Mouse (Mus musculus) forebrain, embryonic 12.5 days (tissue): ENCODE measurements around the gene Gm44965. TPM values are rescaled to one million over a fixed set of nuclear protein-coding genes. Genes with fewer than 3 reads are reported as not detected.

ENCODE experiments used
- ATAC-seq: fragments of 200-750 bp; cut with Nextera tagmentation; 2 replicates; pipeline ENCODE4 v1.8.0; 2017; ENCODE audit warnings: moderate TSS enrichment; ENCODE audit not compliant: low FRiP score
- H3K27ac ChIP-seq: fragments of 300-500 bp; sonication (generic); 2 replicates; pipeline ENCODE4 v1.5.1; 2016; ENCODE audit warnings: mild to moderate bottlenecking
- H3K27me3 ChIP-seq: fragments of 300-500 bp; sonication (generic); 2 replicates; pipeline ENCODE4 v1.6.1; 2016; ENCODE audit warnings: mild to moderate bottlenecking
- H3K36me3 ChIP-seq: fragments of 300-500 bp; sonication (generic); replicated peaks from 2 replicates; pipeline ENCODE4 v1.6.1; 2016; ENCODE audit warnings: mild to moderate bottlenecking
- H3K4me1 ChIP-seq: fragments of 300-500 bp; sonication (generic); 2 replicates; pipeline ENCODE4 v1.6.1; 2016
- H3K4me2 ChIP-seq: fragments of 300-500 bp; sonication (generic); 2 replicates; pipeline ENCODE4 v1.6.1; 2016; ENCODE audit warnings: mild to moderate bottlenecking, moderate library complexity
- H3K4me3 ChIP-seq: fragments of 300-500 bp; sonication (generic); replicated peaks from 2 replicates; pipeline ENCODE4 v1.5.1; 2016; ENCODE audit warnings: mild to moderate bottlenecking
- H3K9ac ChIP-seq: fragments of 300-500 bp; sonication (generic); 2 replicates; pipeline ENCODE4 v1.6.1; 2016; ENCODE audit warnings: mild to moderate bottlenecking
- H3K9me3 ChIP-seq: fragments of 300-500 bp; sonication (generic); 2 replicates; pipeline ENCODE4 v1.6.1; 2016
- WGBS: fragments of 180-500 bp; shearing (Covaris S2); methylation state at CpG from one replicate; pipeline ENCODE4 v1.1.7; 2016; 5-methylcytosine and 5-hydroxymethylcytosine counted together
- polyA plus RNA-seq: library from polyadenylated mRNA; unstranded; fragments of >200 nt; fragmentation: Nextera tagmentation; extraction: Ambion mirVana; gene quantifications from 2 replicates; pipeline ENCODE4 v1.2.1, GENCODE M21; 2016

Gene Gm44965
- polyA plus RNA-seq, 1 experiment from 2014 or later = not detected

- no peak overlapping the region for H3K4me2 ChIP-seq
- H3K4me3 ChIP-seq = no peak overlapping the region
- H3K27me3 ChIP-seq = no peaks in the 10 kb centered on the region
- peaks cover 18% of the 10 kb centered on the region for H3K4me1 ChIP-seq
- H3K36me3 ChIP-seq = peaks cover 12% of the 10 kb centered on the region
- H3K9ac ChIP-seq = no peak overlapping the region
- H3K9me3 ChIP-seq = peaks cover 5% of the 10 kb centered on the region
- WGBS = 83% methylated on average over 3 of the region's 3 CpGs
- ATAC-seq = no peak
- no peak overlapping the region for H3K27ac ChIP-seq
These were observed 2.4 kb upstream of the Gm44965 start for GRCm38 (mm10) chr6:48591221-48591845.

DNA sequence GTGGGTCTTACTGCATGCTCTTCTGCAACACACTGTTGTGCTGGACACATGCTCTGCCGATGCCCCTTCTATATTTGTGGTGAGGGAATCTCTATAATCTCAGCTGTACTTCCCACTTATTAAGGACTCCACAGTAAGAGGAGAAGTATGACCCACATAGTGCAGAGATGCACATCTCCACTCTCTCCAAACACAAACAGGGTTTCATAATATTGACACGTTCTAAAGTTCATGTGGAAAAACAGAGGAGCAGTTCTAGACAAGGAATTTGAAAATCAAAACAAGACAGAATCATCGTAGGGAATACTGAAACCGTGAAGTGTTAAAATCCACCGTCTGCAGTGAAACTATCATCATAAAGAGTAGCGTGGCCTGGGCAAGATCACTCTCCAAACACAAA is 1.9 kb upstream of the Gm44965 start:
- Histone ChIP-seq H3K4me1 (peaks cover 18% of the 10 kb centered on the region), H3K27ac (no peak overlapping the region), H3K36me3 (peaks cover 17% of the 10 kb centered on the region), H3K9ac (no peak overlapping the region), H3K4me2 (no peak overlapping the region), H3K4me3 (no peak overlapping the region), H3K27me3 (no peaks in the 10 kb centered on the region), H3K9me3 (peaks cover 10% of the 10 kb centered on the region)
- no peak for ATAC-seq
- WGBS = 93% methylated on average over 6 of the region's 6 CpGs

DNA sequence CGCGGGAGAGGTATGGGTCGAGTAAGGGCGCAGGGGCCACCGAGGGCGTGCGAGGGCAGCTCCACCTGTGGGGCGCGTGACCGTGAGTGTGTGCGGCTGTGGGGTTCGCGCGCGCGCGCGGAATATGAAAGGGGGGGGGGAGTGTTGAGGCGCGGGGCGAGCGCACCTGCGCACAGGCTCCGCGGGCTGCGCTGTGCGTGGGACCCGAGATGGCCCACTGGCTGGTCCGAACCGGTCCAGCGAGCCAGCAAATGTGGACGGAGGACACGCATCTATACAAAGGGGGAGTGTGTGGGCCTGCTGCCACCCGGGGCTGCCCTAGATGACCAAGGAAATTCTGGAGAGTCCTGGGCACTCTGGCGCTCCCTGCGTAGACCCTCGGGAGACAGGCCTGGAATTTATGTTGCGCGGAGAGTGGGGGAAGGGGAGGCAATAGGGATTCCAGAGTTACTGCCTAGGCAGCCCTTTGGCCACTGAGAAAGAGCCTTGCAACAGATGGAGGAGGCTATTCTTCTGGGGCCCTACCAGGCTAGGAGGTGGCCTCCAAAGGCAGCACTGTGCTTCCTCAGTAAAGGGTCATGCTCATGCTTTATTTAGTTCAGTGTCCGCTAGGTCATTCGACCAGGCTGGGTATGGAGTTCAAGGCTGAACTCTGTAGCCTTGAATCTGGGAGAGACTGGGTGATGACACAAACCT is 450 bp downstream of the Gm44965 start:
- 2% methylated on average over 38 of the region's 41 CpGs for WGBS
- Histone ChIP-seq H3K27me3 (no peaks in the 10 kb centered on the region), H3K9me3 (peaks cover 21% of the 10 kb centered on the region), H3K4me2 (peak overlapping the region; percentile 70), H3K4me3 (peak overlapping the region; percentile 80), H3K27ac (peak overlapping the region; percentile 86), H3K9ac (peak overlapping the region; percentile 92), H3K4me1 (peaks cover 18% of the 10 kb centered on the region), H3K36me3 (peaks cover 41% of the 10 kb centered on the region)
- peak; percentile 68 for ATAC-seq

DNA sequence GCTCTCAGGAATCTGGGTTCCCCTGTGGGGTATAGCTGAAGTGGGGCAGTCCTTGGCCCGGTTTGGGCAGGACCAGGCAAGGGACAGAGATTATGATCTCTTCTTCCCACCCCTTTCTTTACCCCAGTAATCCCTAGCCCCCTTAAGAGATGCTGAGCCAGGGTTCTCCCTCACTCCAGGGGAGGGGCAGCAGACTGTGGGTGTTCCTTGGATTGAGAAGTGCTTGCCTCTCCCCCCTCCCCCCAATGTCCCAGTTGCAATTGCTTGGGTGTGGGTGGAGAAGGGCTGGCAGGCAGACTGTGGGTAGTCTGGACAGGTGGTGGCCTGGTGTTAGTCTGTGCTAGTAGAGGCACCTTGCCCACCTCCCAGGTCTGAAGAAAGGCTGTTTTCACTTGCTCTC is 1.5 kb downstream of the Gm44965 start:
- no peaks in the 10 kb centered on the region for H3K27me3 ChIP-seq
- H3K4me1 ChIP-seq = peaks cover 18% of the 10 kb centered on the region
- H3K9ac ChIP-seq = no peak overlapping the region
- H3K9me3 ChIP-seq = peaks cover 21% of the 10 kb centered on the region
- H3K4me3 ChIP-seq = peak overlapping the region; percentile 80
- peaks cover 51% of the 10 kb centered on the region for H3K36me3 ChIP-seq
- H3K4me2 ChIP-seq = peak overlapping the region; percentile 70
- ATAC-seq = no peak
- WGBS = 43% methylated on average over 1 of the region's 1 CpGs
- H3K27ac ChIP-seq = no peak overlapping the region

- Histone ChIP-seq H3K4me1 (peaks cover 27% of the 10 kb centered on the region), H3K9me3 (peaks cover 21% of the 10 kb centered on the region), H3K9ac (no peak overlapping the region), H3K36me3 (peaks cover 51% of the 10 kb centered on the region), H3K4me2 (no peak overlapping the region), H3K4me3 (no peak overlapping the region), H3K27me3 (no peaks in the 10 kb centered on the region), H3K27ac (no peak overlapping the region)
- WGBS = 97% methylated on average over 45 of the region's 45 CpGs
- no peak for ATAC-seq
These were observed 2.9 kb downstream of the Gm44965 start for GRCm38 (mm10) chr6:48596545-48597232.

- WGBS = 95% methylated on average over 27 of the region's 27 CpGs
- H3K4me1 ChIP-seq = peaks cover 27% of the 10 kb centered on the region
- H3K27me3 ChIP-seq = no peaks in the 10 kb centered on the region
- no peak overlapping the region for H3K9ac ChIP-seq
- H3K36me3 ChIP-seq = peaks cover 51% of the 10 kb centered on the region
- H3K4me3 ChIP-seq = no peak overlapping the region
- no peak overlapping the region for H3K27ac ChIP-seq
- H3K4me2 ChIP-seq = no peak overlapping the region
- ATAC-seq = no peak
- peaks cover 21% of the 10 kb centered on the region for H3K9me3 ChIP-seq
These were observed 3.5 kb downstream of the Gm44965 start for GRCm38 (mm10) chr6:48597233-48597625.

DNA sequence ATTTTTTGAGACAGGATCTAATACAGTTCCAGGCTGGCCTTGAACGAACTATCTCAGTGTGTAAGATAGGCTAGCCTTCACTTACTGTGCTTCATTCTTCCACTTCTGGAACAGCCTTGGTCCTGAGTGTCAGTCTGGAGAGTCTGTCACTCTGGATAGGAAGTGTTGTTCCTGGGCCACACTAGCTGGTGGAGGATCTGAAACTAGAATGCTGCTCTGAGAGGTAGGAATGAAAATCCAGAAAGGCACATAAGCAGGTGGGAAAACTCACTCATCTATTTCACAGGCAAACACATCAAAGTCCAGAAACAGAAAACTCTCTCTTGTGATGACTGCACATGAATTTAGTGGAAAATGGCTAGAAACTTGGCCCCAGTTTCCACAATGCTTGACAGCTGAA is 6.9 kb downstream of the Gm44965 start:
- Histone ChIP-seq H3K27me3 (no peaks in the 10 kb centered on the region), H3K4me1 (peaks cover 18% of the 10 kb centered on the region), H3K36me3 (peaks cover 46% of the 10 kb centered on the region), H3K4me3 (no peak overlapping the region), H3K4me2 (no peak overlapping the region), H3K27ac (peak overlapping the region; percentile 85; the same call in 1 of the 2 replicates), H3K9me3 (peaks cover 21% of the 10 kb centered on the region), H3K9ac (no peak overlapping the region)
- 92% methylated on average over 1 of the region's 1 CpGs for WGBS
- no peak for ATAC-seq

GRCm38 (mm10) chr6:48601271-48602079 is 7.7 kb downstream of the Gm44965 start, which contains the start of gene Zfp775:
Gene Zfp775 (plus strand): TSS chr6:48602063.
- WGBS = 4% methylated on average over 42 of the region's 42 CpGs
- H3K9me3 ChIP-seq = peaks cover 15% of the 10 kb centered on the region
- H3K27ac ChIP-seq = peak within 1 kb of the TSS; percentile 85
- H3K27me3 ChIP-seq = no peaks in the 10 kb centered on the region
- peak within 1 kb of the TSS; percentile 90 for H3K4me2 ChIP-seq
- peak within 1 kb of the TSS; percentile 82 for H3K9ac ChIP-seq
- peaks cover 37% of the 10 kb centered on the region for H3K36me3 ChIP-seq
- H3K4me3 ChIP-seq = peak within 1 kb of the TSS; percentile 72
- ATAC-seq = peak; percentile 99
- peaks cover 18% of the 10 kb centered on the region for H3K4me1 ChIP-seq

- ATAC-seq = peak; percentile 84
- Histone ChIP-seq H3K9ac (peak overlapping the region; percentile 82), H3K27me3 (no peaks in the 10 kb centered on the region), H3K27ac (peak overlapping the region; percentile 80), H3K4me3 (peak overlapping the region; percentile 72), H3K4me2 (peak overlapping the region; percentile 90), H3K9me3 (peaks cover 7% of the 10 kb centered on the region), H3K36me3 (peaks cover 30% of the 10 kb centered on the region), H3K4me1 (peaks cover 18% of the 10 kb centered on the region)
- 1% methylated on average over 28 of the region's 28 CpGs for WGBS
These were observed 8.5 kb downstream of the Gm44965 start for GRCm38 (mm10) chr6:48602080-48602741.

- Histone ChIP-seq H3K9me3 (no peaks in the 10 kb centered on the region), H3K4me3 (no peak overlapping the region), H3K9ac (no peak overlapping the region), H3K27me3 (no peaks in the 10 kb centered on the region), H3K36me3 (peaks cover 5% of the 10 kb centered on the region), H3K27ac (no peak overlapping the region), H3K4me1 (no peaks in the 10 kb centered on the region; the same call in 1 of the 2 replicates), H3K4me2 (no peak overlapping the region)
- no peak for ATAC-seq
- WGBS = 71% methylated on average over 2 of the region's 2 CpGs
These were observed 14.4 kb downstream of the Gm44965 start for GRCm38 (mm10) chr6:48608124-48608523.

DNA sequence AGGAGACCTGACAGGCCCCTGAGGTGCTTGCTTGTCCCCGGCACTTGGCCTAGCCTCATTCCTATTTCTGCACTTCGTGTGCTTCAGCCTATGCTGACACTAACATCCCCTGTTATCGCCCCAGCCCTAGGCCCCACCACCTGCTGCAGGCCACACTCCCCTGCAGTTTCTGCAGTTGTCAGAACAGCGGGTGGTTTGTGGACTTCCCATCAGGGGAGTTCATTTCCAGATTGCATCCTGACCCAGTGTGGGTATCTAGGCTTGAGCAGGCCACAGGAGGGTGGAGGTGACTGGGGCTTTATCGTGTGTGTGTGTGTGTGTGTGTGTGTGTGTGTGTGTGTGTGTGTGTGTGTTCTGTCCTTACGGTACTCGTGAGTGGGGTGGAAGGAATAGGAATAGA is 15.8 kb downstream of the Gm44965 start:
- H3K27me3 ChIP-seq = no peaks in the 10 kb centered on the region
- H3K4me2 ChIP-seq = no peak overlapping the region
- no peak for ATAC-seq
- 78% methylated on average over 7 of the region's 7 CpGs for WGBS
- peaks cover 18% of the 10 kb centered on the region for H3K36me3 ChIP-seq
- H3K9ac ChIP-seq = no peak overlapping the region
- no peak overlapping the region for H3K4me3 ChIP-seq
- no peaks in the 10 kb centered on the region; the same call in 1 of the 2 replicates for H3K4me1 ChIP-seq
- H3K9me3 ChIP-seq = no peaks in the 10 kb centered on the region
- H3K27ac ChIP-seq = no peak overlapping the region
